Mouse (Mus musculus) hindbrain, embryonic 14.5 days (tissue): ENCODE measurements around the gene Dnaic1. TPM values are rescaled to one million over a fixed set of nuclear protein-coding genes. Genes with fewer than 3 reads are reported as not detected.

ENCODE experiments used
- ATAC-seq: fragments of 200-750 bp; cut with Nextera tagmentation; 2 replicates; pipeline ENCODE4 v1.8.0; 2017; ENCODE audit warnings: moderate number of reproducible peaks, mild to moderate bottlenecking, moderate TSS enrichment, moderate library complexity; ENCODE audit not compliant: low FRiP score
- DNase-seq: peaks from one replicate; pipeline ENCODE4 v3.0.0-alpha.2; 2015; ENCODE audit warnings: low spot score
- H3K27ac ChIP-seq: fragments of 300-500 bp; sonication (generic); 2 replicates; pipeline ENCODE4 v1.5.1; 2014; ENCODE audit warnings: mild to moderate bottlenecking, moderate library complexity
- H3K27me3 ChIP-seq: fragments of 300-500 bp; sonication (generic); 2 replicates; pipeline ENCODE4 v1.6.1; 2014; ENCODE audit warnings: mild to moderate bottlenecking, low read length, mixed read lengths; ENCODE audit not compliant: control insufficient read depth, insufficient read depth
- H3K36me3 ChIP-seq: fragments of 300-500 bp; sonication (generic); replicated peaks from 2 replicates; pipeline ENCODE4 v1.6.1; 2014; ENCODE audit not compliant: control insufficient read depth, insufficient read depth
- H3K4me1 ChIP-seq: fragments of 300-500 bp; sonication (generic); replicated peaks from 2 replicates; pipeline ENCODE4 v1.6.1; 2014; ENCODE audit warnings: antibody characterized with exemption, low read length, mixed read lengths; ENCODE audit not compliant: control insufficient read depth, insufficient read depth
- H3K4me2 ChIP-seq: fragments of 300-500 bp; sonication (generic); replicated peaks from 2 replicates; pipeline ENCODE4 v1.6.1; 2014; ENCODE audit warnings: mild to moderate bottlenecking, moderate library complexity
- H3K4me3 ChIP-seq: fragments of 300-500 bp; sonication (generic); replicated peaks from 2 replicates; pipeline ENCODE4 v1.5.1; 2014; ENCODE audit warnings: mild to moderate bottlenecking, low read length
- H3K9ac ChIP-seq: fragments of 300-500 bp; sonication (generic); 2 replicates; pipeline ENCODE4 v1.6.1; 2014
- H3K9me3 ChIP-seq: fragments of 300-500 bp; sonication (generic); 2 replicates; pipeline ENCODE4 v1.6.1; 2016; ENCODE audit warnings: low read length; ENCODE audit not compliant: control insufficient read depth
- WGBS: fragments of 180-500 bp; shearing (Covaris S2); extraction: QIAGEN DNeasy Blood & Tissue Kit; methylation state at CpG from one replicate; pipeline ENCODE4 v1.1.7; 2014; 5-methylcytosine and 5-hydroxymethylcytosine counted together
- polyA plus RNA-seq: library from polyadenylated mRNA; unstranded; fragments of >200 nt; fragmentation: Nextera tagmentation; extraction: Ambion mirVana; gene quantifications from 2 replicates; pipeline ENCODE4 v1.2.1, GENCODE M21; 2014

Gene Dnaic1
- polyA plus RNA-seq, 1 experiment from 2014 or later, result 2.3 TPM

DNA sequence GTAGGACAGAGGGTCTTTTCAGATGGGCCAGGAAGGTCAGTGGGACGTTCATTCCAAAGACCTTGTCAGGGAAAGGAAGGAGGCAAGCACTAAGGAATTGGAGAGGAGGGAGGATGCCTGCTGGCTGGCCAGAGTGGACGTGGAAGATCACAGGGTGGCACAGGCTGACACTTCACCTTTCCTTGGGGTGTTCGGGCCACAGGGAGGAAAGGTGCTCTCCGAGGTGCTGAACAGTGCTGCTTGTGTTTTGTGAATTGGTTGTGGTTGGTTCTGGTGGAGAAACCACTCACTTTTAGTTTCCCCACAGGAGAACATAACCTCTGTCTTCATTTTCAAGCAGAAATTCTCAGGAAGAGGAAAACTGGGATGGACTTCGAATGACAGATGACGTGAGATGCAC lies 37.2 kb upstream of the Dnaic1 start:
- DNase-seq (no peak), ATAC-seq (no peak)
- peaks cover 18% of the 10 kb centered on the region for H3K4me1 ChIP-seq

DNA sequence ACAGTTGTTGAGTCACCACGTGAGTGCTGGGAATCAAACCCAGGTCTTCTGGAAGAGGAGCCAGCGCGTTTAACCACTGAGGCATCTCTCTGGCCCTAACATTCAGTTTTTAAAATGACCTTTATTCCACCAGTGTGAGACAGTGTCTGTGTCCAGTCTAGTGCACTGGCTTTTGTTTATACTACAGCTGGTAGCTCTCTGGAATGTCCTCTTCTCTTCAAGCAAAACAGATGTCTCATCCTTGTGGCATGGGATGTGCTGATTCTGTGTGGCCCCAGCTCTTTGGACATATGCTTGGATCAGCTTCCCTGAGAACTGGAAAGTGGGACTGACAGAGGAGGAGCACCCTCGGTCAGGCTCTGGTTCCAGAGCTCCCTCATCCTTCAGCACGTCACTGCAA lies 34.7 kb upstream of the Dnaic1 start:
- Histone ChIP-seq H3K4me3 (no peak overlapping the region), H3K27me3 (no peaks in the 10 kb centered on the region), H3K9ac (no peak overlapping the region), H3K27ac (no peak overlapping the region), H3K9me3 (no peaks in the 10 kb centered on the region), H3K4me1 (0 out of 2 replicates have a peak, but pooled peaks cover 4% of the 10 kb centered on the region), H3K36me3 (no peaks in the 10 kb centered on the region; the same call in 1 of the 2 replicates), H3K4me2 (no peak overlapping the region)
- ATAC-seq, result no peak
- DNase-seq, result no peak
- WGBS, result 84% methylated on average over 5 of the region's 5 CpGs

More for the DNA sequence above, 37.2 kb upstream of the Dnaic1 start:
- Histone ChIP-seq H3K27me3 (no peaks in the 10 kb centered on the region), H3K27ac (no peak overlapping the region), H3K4me3 (no peak overlapping the region), H3K9me3 (no peaks in the 10 kb centered on the region), H3K9ac (no peak overlapping the region), H3K36me3 (no peaks in the 10 kb centered on the region), H3K4me2 (no peak overlapping the region)
- WGBS, result 37% methylated on average over 6 of the region's 6 CpGs

DNA sequence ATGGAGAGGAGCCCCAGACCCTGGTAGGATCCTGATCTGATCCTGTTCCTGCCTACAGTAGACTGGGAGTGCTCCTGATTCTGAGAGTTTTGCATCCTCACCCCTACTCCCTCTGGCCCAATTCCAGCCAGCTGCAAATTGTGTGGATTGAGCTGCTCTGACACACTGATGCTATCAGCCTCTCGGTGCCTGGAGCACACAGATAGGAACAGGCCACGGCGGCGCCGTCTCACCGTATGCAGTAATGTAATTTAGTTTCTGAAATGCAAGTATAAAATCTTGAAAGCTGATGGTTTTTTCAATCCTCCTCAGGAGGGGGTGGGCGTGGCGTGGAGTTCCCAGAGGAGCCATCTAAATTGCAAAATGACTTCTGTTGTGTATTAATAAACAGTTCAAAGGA lies 27.4 kb upstream of the Dnaic1 start:
- Histone ChIP-seq H3K4me1 (peaks cover 33% of the 10 kb centered on the region; the same call in 1 of the 2 replicates), H3K27me3 (no peaks in the 10 kb centered on the region), H3K4me3 (no peak overlapping the region), H3K27ac (peak overlapping the region; percentile 51; the same call in 1 of the 2 replicates), H3K9me3 (no peaks in the 10 kb centered on the region), H3K9ac (no peak overlapping the region), H3K36me3 (no peaks in the 10 kb centered on the region; the same call in 1 of the 2 replicates), H3K4me2 (no peak overlapping the region)
- no peak; the same call in 1 of the 2 replicates for ATAC-seq
- 65% methylated on average over 8 of the region's 8 CpGs for WGBS
- no peak for DNase-seq

DNA sequence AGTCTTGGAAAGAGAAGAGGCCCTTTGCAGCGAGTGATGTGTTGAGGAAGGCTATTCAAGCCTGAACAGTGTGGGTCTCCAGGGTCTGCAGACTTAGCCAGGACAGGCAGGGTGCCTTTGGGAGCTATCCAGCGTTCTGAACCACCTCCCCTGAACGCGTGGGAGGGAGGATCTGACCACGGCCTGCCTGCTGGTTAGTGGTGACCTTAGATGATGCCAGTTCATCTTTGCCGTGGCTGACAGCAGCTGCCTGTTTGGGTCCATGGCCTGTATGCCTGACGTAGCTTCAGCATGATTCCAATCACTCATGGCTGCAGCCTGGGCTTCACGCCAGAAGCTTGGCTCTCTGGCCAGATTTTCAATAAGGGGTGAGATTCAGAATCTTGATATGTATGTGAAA lies 23.6 kb upstream of the Dnaic1 start:
- H3K27me3 ChIP-seq, result no peaks in the 10 kb centered on the region
- ATAC-seq, result 0 out of 2 replicates have a peak, but pooled peaks have one; percentile 48
- WGBS, result 15% methylated on average over 8 of the region's 8 CpGs
- H3K4me1 ChIP-seq, result peaks cover 35% of the 10 kb centered on the region; the same call in 1 of the 2 replicates
- no peak overlapping the region for H3K4me2 ChIP-seq
- no peak for DNase-seq
- H3K4me3 ChIP-seq, result no peak overlapping the region
- H3K9ac ChIP-seq, result 0 out of 2 replicates have a peak overlapping the region, but pooled peaks have one; percentile 1
- H3K27ac ChIP-seq, result 0 out of 2 replicates have a peak overlapping the region, but pooled peaks have one; percentile 27
- no peaks in the 10 kb centered on the region for H3K36me3 ChIP-seq
- H3K9me3 ChIP-seq, result no peaks in the 10 kb centered on the region

DNA sequence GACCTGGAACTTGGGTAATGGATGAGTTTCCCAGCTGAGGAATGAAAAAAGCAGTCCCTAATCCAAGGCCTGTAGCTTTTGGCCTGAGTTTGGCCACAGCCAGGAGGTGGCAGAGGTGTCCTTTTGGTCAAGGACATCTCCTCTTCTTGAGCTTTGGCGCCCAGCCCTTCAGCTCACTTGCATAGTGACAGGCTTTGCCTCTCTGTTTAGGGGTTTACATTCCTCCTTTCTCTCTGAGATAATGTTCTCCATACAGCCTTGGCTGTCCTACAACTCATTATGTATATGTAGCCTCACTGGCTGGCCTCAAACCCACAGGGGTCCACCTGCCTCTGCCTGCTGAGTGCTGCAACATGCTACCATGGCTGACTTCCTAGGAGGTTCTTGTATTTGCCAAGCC lies 22.5 kb upstream of the Dnaic1 start:
- ATAC-seq, result no peak
- H3K27ac ChIP-seq, result no peak overlapping the region
- H3K9ac ChIP-seq, result no peak overlapping the region
- H3K4me1 ChIP-seq, result peaks cover 35% of the 10 kb centered on the region; the same call in 1 of the 2 replicates
- H3K27me3 ChIP-seq, result no peaks in the 10 kb centered on the region
- 84% methylated on average over 1 of the region's 1 CpGs for WGBS
- no peaks in the 10 kb centered on the region for H3K36me3 ChIP-seq
- H3K9me3 ChIP-seq, result no peaks in the 10 kb centered on the region
- no peak overlapping the region for H3K4me2 ChIP-seq
- H3K4me3 ChIP-seq, result no peak overlapping the region
- no peak for DNase-seq

DNA sequence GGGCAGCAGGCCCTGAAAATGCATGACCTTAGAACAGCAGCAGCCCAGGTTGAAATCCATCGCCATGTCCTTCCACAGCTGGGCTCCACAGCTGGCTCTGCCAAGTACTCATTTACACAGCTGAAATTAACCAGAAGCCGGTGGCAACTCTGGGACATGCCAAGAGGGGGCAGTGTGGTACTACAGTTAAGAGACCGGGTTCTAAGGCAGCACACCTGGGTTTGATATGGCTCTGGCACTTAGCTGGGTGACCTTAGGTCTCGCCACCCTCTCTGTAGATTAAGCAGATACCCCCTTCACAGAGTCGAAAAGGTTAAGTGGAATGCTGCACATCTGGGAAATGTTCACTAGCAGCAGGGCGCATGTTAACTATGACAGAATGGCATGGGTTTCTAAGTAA lies 17.0 kb upstream of the Dnaic1 start:
- H3K27me3 ChIP-seq, result no peaks in the 10 kb centered on the region
- no peak overlapping the region for H3K27ac ChIP-seq
- no peaks in the 10 kb centered on the region for H3K36me3 ChIP-seq
- peaks cover 25% of the 10 kb centered on the region for H3K4me1 ChIP-seq
- H3K9ac ChIP-seq, result no peak overlapping the region
- DNase-seq (peak; percentile 78), ATAC-seq (peak; percentile 36; the same call in 1 of the 2 replicates)
- no peak overlapping the region for H3K4me3 ChIP-seq
- no peak overlapping the region for H3K4me2 ChIP-seq
- no peaks in the 10 kb centered on the region for H3K9me3 ChIP-seq
- WGBS, result 39% methylated on average over 6 of the region's 6 CpGs

DNA sequence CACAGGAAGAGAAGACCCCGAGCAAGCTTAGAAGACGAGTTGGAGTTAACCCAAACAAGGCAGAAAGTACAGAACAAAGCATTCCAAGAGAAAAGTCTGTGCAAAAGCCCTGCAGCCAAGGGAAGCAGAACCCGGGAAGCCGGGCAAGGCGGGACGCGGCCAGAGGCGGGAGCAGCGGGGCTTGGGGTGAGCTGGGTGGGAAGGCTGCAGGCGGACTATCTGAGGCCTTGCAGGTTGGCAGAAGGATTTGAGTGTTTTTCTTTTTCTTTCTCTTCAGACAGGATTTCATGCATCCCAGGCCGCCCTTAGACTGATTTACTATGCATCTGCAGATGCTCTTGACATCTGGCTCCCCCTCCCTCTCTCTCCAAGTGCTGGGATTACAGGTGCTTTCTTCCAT lies 16.5 kb upstream of the Dnaic1 start:
- Histone ChIP-seq H3K4me1 (peaks cover 25% of the 10 kb centered on the region), H3K4me2 (no peak overlapping the region), H3K9ac (no peak overlapping the region), H3K9me3 (no peaks in the 10 kb centered on the region), H3K27me3 (no peaks in the 10 kb centered on the region), H3K36me3 (no peaks in the 10 kb centered on the region), H3K4me3 (no peak overlapping the region), H3K27ac (no peak overlapping the region)
- 69% methylated on average over 11 of the region's 11 CpGs for WGBS
- ATAC-seq (no peak), DNase-seq (no peak)

DNA sequence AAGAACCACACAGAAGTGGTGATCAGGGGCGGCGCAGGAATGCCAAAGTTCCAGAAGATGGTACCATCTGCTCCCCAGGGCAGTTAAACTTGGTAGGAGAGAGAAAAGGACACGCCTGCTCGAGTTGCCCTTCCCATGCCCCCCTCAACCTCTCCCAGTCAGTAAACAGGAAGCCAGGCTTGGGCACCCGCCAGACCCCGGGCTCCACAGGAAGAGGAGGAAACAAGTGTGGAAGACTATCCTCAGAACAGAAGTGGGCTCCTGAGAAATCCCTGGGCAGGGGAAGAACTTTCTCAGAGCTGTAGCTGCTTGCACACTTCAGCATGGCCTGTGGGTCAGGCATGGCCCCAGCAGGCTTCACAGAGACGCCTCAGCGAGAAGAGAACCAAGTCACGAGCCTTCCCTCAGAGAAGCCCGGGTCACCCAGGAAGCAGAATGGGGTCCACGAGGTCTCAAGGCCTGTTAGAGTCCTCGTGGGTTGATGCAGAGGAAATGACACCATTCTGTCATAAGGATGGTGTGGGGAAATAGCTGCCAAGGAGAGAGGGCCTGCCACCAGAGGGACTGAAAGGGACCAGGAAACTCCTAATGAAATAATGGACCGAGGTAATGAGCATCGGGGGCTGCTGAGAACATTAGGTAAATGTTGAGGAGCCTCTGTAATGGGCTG lies 14.4 kb upstream of the Dnaic1 start:
- no peak overlapping the region for H3K4me3 ChIP-seq
- no peak overlapping the region for H3K4me2 ChIP-seq
- H3K27me3 ChIP-seq, result no peaks in the 10 kb centered on the region
- no peaks in the 10 kb centered on the region for H3K9me3 ChIP-seq
- no peak for DNase-seq
- H3K4me1 ChIP-seq, result peaks cover 25% of the 10 kb centered on the region
- H3K27ac ChIP-seq, result 0 out of 2 replicates have a peak overlapping the region, but pooled peaks have one; percentile 32
- no peak for ATAC-seq
- H3K36me3 ChIP-seq, result 0 out of 2 replicates have a peak, but pooled peaks cover 2% of the 10 kb centered on the region
- WGBS, result 66% methylated on average over 14 of the region's 14 CpGs
- H3K9ac ChIP-seq, result no peak overlapping the region

DNA sequence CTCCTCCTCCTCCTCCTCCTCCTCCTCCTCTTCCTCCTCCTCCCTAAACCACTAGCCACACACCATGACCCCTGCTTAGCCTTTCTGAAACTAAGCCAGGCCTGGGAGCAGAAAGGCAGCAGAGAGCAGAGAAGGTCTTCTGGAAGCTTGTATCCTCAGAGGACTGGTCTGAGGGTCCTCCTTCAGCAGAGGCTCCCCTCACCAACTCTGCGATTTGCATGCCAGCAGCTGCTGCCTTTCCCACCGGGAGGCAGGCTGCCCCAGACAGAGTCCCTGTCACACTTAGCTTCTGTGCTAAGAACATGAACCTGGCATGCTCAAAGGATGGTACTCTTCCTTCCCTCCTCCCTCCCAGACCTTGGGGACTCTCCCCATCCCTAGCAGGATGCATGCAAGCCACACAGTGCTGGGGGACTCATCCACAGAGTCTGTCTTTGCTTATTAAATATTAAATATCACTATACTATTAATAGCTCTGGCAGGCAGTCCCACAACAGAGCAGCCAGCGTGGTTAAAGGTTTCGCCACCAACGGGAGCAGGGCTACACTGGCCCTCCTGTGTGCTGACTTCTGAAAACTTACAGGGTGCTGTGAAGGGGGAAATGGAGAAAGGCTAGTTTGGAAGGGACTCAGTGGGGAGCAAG lies 13.1 kb upstream of the Dnaic1 start:
- H3K9me3 ChIP-seq, result no peaks in the 10 kb centered on the region
- H3K36me3 ChIP-seq, result 0 out of 2 replicates have a peak, but pooled peaks cover 3% of the 10 kb centered on the region
- H3K4me2 ChIP-seq, result 0 out of 2 replicates have a peak overlapping the region, but pooled peaks have one; percentile 22
- DNase-seq, result no peak
- WGBS, result 33% methylated on average over 5 of the region's 5 CpGs
- peaks cover 25% of the 10 kb centered on the region for H3K4me1 ChIP-seq
- H3K9ac ChIP-seq, result no peak overlapping the region
- no peak overlapping the region for H3K4me3 ChIP-seq
- ATAC-seq, result peak; percentile 26; the same call in 1 of the 2 replicates
- H3K27ac ChIP-seq, result no peak overlapping the region
- H3K27me3 ChIP-seq, result no peaks in the 10 kb centered on the region
